In genomic region chr4:86480891-86481290, GRCm38 (mm10) we compare ENCODE assay signal across 12 mouse cellular contexts.
DNase-seq lines count a peak whose midpoint lies in the region; ATAC-seq and TF ChIP-seq lines count a peak whose summit lies in the region.
"Had no signal": no experiment of that assay in that cellular context is flagged by ENCODE, and none has a peak within 500 bp of the region (broad histone marks: within the 10 kb centered on the region; RNA-seq: fewer than 3 reads in every experiment).

No protein-coding gene starts in this region.

- no peak overlapping the region for H3K27ac ChIP-seq in forebrain, embryonic 10.5 days
- no peak overlapping the region for H3K27ac ChIP-seq in forebrain, embryonic 11.5 days (ENCODE audit: low read depth, low read length)
- H3K27ac ChIP-seq in midbrain, postnatal 0 days (ENCODE audit: low read depth, low read length), result no peak overlapping the region
- H3K27ac ChIP-seq in midbrain, embryonic 13.5 days, result no peak overlapping the region
- H3K27ac ChIP-seq in stomach, postnatal 0 days (replicated peaks), result no peak overlapping the region
- H3K27ac ChIP-seq: hindbrain, embryonic 13.5 days; limb, embryonic 15.5 days had no signal

- no peak overlapping the region for H3K4me3 ChIP-seq in forebrain, embryonic 10.5 days
- no peak overlapping the region for H3K4me3 ChIP-seq in forebrain, embryonic 11.5 days (ENCODE audit: low read depth, low read length)
- no peak overlapping the region for H3K4me3 ChIP-seq in midbrain, postnatal 0 days (ENCODE audit: low read depth, low read length)
- no peak overlapping the region for H3K4me3 ChIP-seq in midbrain, embryonic 13.5 days (replicated peaks)
- H3K4me3 ChIP-seq in stomach, postnatal 0 days (ENCODE audit: low read depth, low read length), result no peak overlapping the region
- H3K4me3 ChIP-seq: hindbrain, embryonic 13.5 days; limb, embryonic 15.5 days had no signal

- no peaks in the 10 kb centered on the region for H3K36me3 ChIP-seq in forebrain, embryonic 10.5 days (replicated peaks)
- H3K36me3 ChIP-seq in forebrain, embryonic 11.5 days (ENCODE audit: control insufficient read depth, insufficient read depth, low read length), result no peaks in the 10 kb centered on the region
- H3K36me3 ChIP-seq in midbrain, postnatal 0 days (ENCODE audit: insufficient read depth, low read length), result no peaks in the 10 kb centered on the region
- no peaks in the 10 kb centered on the region for H3K36me3 ChIP-seq in midbrain, embryonic 13.5 days
- H3K36me3 ChIP-seq in stomach, postnatal 0 days (ENCODE audit: control insufficient read depth, insufficient read depth, low read length), result no peaks in the 10 kb centered on the region
- H3K36me3 ChIP-seq: hindbrain, embryonic 13.5 days; limb, embryonic 15.5 days had no signal

- H3K4me2 ChIP-seq in forebrain, embryonic 11.5 days (ENCODE audit: low read depth, low read length, severe bottlenecking), result no peak overlapping the region
- no peak overlapping the region for H3K4me2 ChIP-seq in midbrain, postnatal 0 days (ENCODE audit: low read depth, low read length, poor library complexity, severe bottlenecking)
- H3K4me2 ChIP-seq in midbrain, embryonic 13.5 days (replicated peaks), result no peak overlapping the region
- H3K4me2 ChIP-seq in stomach, postnatal 0 days (replicated peaks; ENCODE audit: low read depth), result no peak overlapping the region
- H3K4me2 ChIP-seq: heart, embryonic 11.5 days; hindbrain, embryonic 13.5 days; limb, embryonic 15.5 days had no signal

- H3K4me1 ChIP-seq in forebrain, embryonic 10.5 days, result no peaks in the 10 kb centered on the region
- H3K4me1 ChIP-seq in forebrain, embryonic 11.5 days (replicated peaks; ENCODE audit: control insufficient read depth, insufficient read depth, low read length), result no peaks in the 10 kb centered on the region
- H3K4me1 ChIP-seq in midbrain, postnatal 0 days (ENCODE audit: insufficient read depth, low read length), result no peaks in the 10 kb centered on the region
- no peaks in the 10 kb centered on the region for H3K4me1 ChIP-seq in midbrain, embryonic 13.5 days (replicated peaks)
- no peaks in the 10 kb centered on the region for H3K4me1 ChIP-seq in stomach, postnatal 0 days (replicated peaks; ENCODE audit: control insufficient read depth, insufficient read depth)
- H3K4me1 ChIP-seq: hindbrain, embryonic 13.5 days had no signal

- H3K9ac ChIP-seq in forebrain, embryonic 11.5 days (ENCODE audit: low read length), result no peak overlapping the region
- no peak overlapping the region for H3K9ac ChIP-seq in midbrain, postnatal 0 days (replicated peaks; ENCODE audit: low read length, poor library complexity, severe bottlenecking)
- no peak overlapping the region for H3K9ac ChIP-seq in midbrain, embryonic 13.5 days (replicated peaks)
- H3K9ac ChIP-seq in stomach, postnatal 0 days (ENCODE audit: low read length), result no peak overlapping the region
- H3K9ac ChIP-seq: hindbrain, embryonic 13.5 days; limb, embryonic 15.5 days had no signal

- no peaks in the 10 kb centered on the region for H3K9me3 ChIP-seq in forebrain, embryonic 10.5 days
- H3K9me3 ChIP-seq in forebrain, embryonic 11.5 days (ENCODE audit: control insufficient read depth, low read length), result no peaks in the 10 kb centered on the region
- no peaks in the 10 kb centered on the region for H3K9me3 ChIP-seq in midbrain, postnatal 0 days (ENCODE audit: low read length)
- H3K9me3 ChIP-seq in midbrain, embryonic 13.5 days, result no peaks in the 10 kb centered on the region
- H3K9me3 ChIP-seq in stomach, postnatal 0 days (ENCODE audit: control insufficient read depth, low read length), result no peaks in the 10 kb centered on the region
- H3K9me3 ChIP-seq: hindbrain, embryonic 13.5 days; limb, embryonic 15.5 days had no signal

- H3K27me3 ChIP-seq in forebrain, embryonic 10.5 days (ENCODE audit: poor library complexity, severe bottlenecking), result no peaks in the 10 kb centered on the region
- H3K27me3 ChIP-seq in forebrain, embryonic 11.5 days (ENCODE audit: control insufficient read depth, insufficient read depth, low read length), result no peaks in the 10 kb centered on the region
- H3K27me3 ChIP-seq in midbrain, postnatal 0 days (ENCODE audit: insufficient read depth, low read length), result no peaks in the 10 kb centered on the region
- no peaks in the 10 kb centered on the region for H3K27me3 ChIP-seq in midbrain, embryonic 13.5 days
- no peaks in the 10 kb centered on the region for H3K27me3 ChIP-seq in stomach, postnatal 0 days (ENCODE audit: control insufficient read depth, insufficient read depth, low read length)
- H3K27me3 ChIP-seq: hindbrain, embryonic 13.5 days; limb, embryonic 15.5 days had no signal

- ATAC-seq in forebrain, embryonic 11.5 days (replicated peaks; ENCODE audit: low FRiP score), result no peak
- ATAC-seq in midbrain, postnatal 0 days (ENCODE audit: low FRiP score), result no peak
- no peak for ATAC-seq in midbrain, embryonic 13.5 days
- ATAC-seq in stomach, postnatal 0 days (ENCODE audit: low FRiP score, low TSS enrichment), result no peak

- 85% methylated on average over 3 of the region's 3 CpGs for WGBS in forebrain, embryonic 10.5 days
- 78% methylated on average over 3 of the region's 3 CpGs for WGBS in forebrain, embryonic 11.5 days
- whole genome bisulfite sequencing in midbrain, postnatal 0 days, result 74% methylated on average over 3 of the region's 3 CpGs
- 86% methylated on average over 3 of the region's 3 CpGs for WGBS in midbrain, embryonic 13.5 days
- WGBS in stomach, postnatal 0 days, result 85% methylated on average over 3 of the region's 3 CpGs

- peak; percentile 12 for DNase-seq in forebrain, embryonic 10.5 days (ENCODE audit: extremely low spot score, low spot score)
- DNase-seq in forebrain, embryonic 11.5 days (ENCODE audit: low spot score), result no peak
- peak; percentile 14 for DNase-seq in kidney, postnatal 14 days
- no peak for DNase-seq in kidney, adult 11 months
- peak; percentile 28 for DNase-seq in midbrain, postnatal 0 days (ENCODE audit: low spot score)
- DNase-seq in stomach, postnatal 0 days (ENCODE audit: low spot score), result no peak
- no peak for DNase-seq in thymus, postnatal 36 days
- DNase-seq: kidney, postnatal 4 days had no signal

- TF ChIP-seq EP300 in stomach, postnatal 0 days (optimal IDR thresholded peaks at IDR 0.05), result no peak

- TF ChIP-seq CTCF in midbrain, postnatal 0 days (IDR thresholded peaks at IDR 0.05), result peak; percentile 58
- TF ChIP-seq CTCF in stomach, postnatal 0 days (IDR thresholded peaks at IDR 0.05; ENCODE audit: low read depth), result peak; percentile 63

Comparison
In these comparisons a context has a peak if more than half of its experiments do, and no peak if none do; other contexts are left out.
1. DNase-seq: peak in forebrain, embryonic 10.5 days (single experiment), kidney, postnatal 14 days (single experiment) and midbrain, postnatal 0 days (single experiment); none in forebrain, embryonic 11.5 days (single experiment), kidney, adult 11 months (single experiment), stomach, postnatal 0 days (single experiment) and thymus, postnatal 36 days (0 of 2).